Mouse (Mus musculus) heart, embryonic 15.5 days (tissue): Measurements from ENCODE around the gene Dgkz. TPM values are rescaled to one million over a fixed set of nuclear protein-coding genes. Genes with fewer than 3 reads are reported as not detected.
A peak's percentile ranks its signal among the peaks of the same experiment; 100 is the strongest.

Source experiments
- ATAC-seq: fragments of 200-750 bp; cut with Nextera tagmentation; replicated peaks from 2 replicates; pipeline ENCODE4 v1.8.0; 2017; ENCODE audit warnings: low read depth, moderate TSS enrichment; ENCODE audit not compliant: insufficient number of reproducible peaks, insufficient read depth, low FRiP score
- H3K27ac ChIP-seq: fragments of 300-500 bp; sonication (generic); 2 replicates; pipeline ENCODE4 v1.5.1; 2015; ENCODE audit warnings: mild to moderate bottlenecking, inconsistent platforms
- H3K27me3 ChIP-seq: fragments of 300-500 bp; sonication (generic); 2 replicates; pipeline ENCODE4 v1.6.1; 2015; ENCODE audit warnings: inconsistent platforms
- H3K36me3 ChIP-seq: fragments of 300-500 bp; sonication (generic); 2 replicates; pipeline ENCODE4 v1.6.1; 2015; ENCODE audit warnings: mild to moderate bottlenecking, inconsistent platforms
- H3K4me1 ChIP-seq: fragments of 300-500 bp; sonication (generic); replicated peaks from 2 replicates; pipeline ENCODE4 v1.6.1; 2015; ENCODE audit warnings: inconsistent platforms
- H3K4me2 ChIP-seq: fragments of 300-500 bp; sonication (generic); 2 replicates; pipeline ENCODE4 v1.6.1; 2015; ENCODE audit warnings: inconsistent platforms, mild to moderate bottlenecking, moderate library complexity
- H3K4me3 ChIP-seq: fragments of 300-500 bp; sonication (generic); 2 replicates; pipeline ENCODE4 v1.5.1; 2015; ENCODE audit warnings: mild to moderate bottlenecking, inconsistent platforms
- H3K9ac ChIP-seq: fragments of 300-500 bp; sonication (generic); 2 replicates; pipeline ENCODE4 v1.6.1; 2015; ENCODE audit warnings: mild to moderate bottlenecking, inconsistent platforms
- H3K9me3 ChIP-seq: fragments of 300-500 bp; sonication (generic); replicated peaks from 2 replicates; pipeline ENCODE4 v1.6.1; 2016; ENCODE audit warnings: inconsistent platforms
- WGBS: fragments of 180-500 bp; shearing (Covaris S2); methylation state at CpG from one replicate; pipeline ENCODE4 v1.1.7; 2015; ENCODE audit warnings: mixed read lengths; 5-methylcytosine and 5-hydroxymethylcytosine counted together
- polyA plus RNA-seq: library from polyadenylated mRNA; unstranded; fragments of >200 nt; fragmentation: Nextera tagmentation; extraction: Ambion mirVana; gene quantifications from 2 replicates; pipeline ENCODE4 v1.2.1, GENCODE M21; 2015

The Dgkz gene
- polyA plus RNA-seq, 1 experiment from 2014 or later, result 26.6 TPM

- H3K9me3 ChIP-seq, result no peaks in the 10 kb centered on the region
- H3K4me3 ChIP-seq, result no peak overlapping the region
- H3K4me2 ChIP-seq, result no peak overlapping the region
- no peak for ATAC-seq
- 40% methylated on average over 10 of the region's 10 CpGs for WGBS
- peak overlapping the region; percentile 14; the same call in 1 of the 2 replicates for H3K9ac ChIP-seq
- no peaks in the 10 kb centered on the region for H3K27me3 ChIP-seq
- no peaks in the 10 kb centered on the region for H3K36me3 ChIP-seq
- H3K27ac ChIP-seq, result peak overlapping the region; percentile 45; the same call in 1 of the 2 replicates
- peaks cover 81% of the 10 kb centered on the region for H3K4me1 ChIP-seq
Measured at GRCm38 (mm10) chr2:91958701-91959457, 16.8 kb downstream of the Dgkz start.

GRCm38 (mm10) chr2:91958049-91958448, 17.6 kb downstream of the Dgkz start:
- no peak overlapping the region for H3K4me2 ChIP-seq
- no peak for ATAC-seq
- H3K9me3 ChIP-seq, result no peaks in the 10 kb centered on the region
- H3K27me3 ChIP-seq, result no peaks in the 10 kb centered on the region
- H3K4me1 ChIP-seq, result peaks cover 88% of the 10 kb centered on the region
- 0 out of 2 replicates have a peak overlapping the region, but pooled peaks have one; percentile 15 for H3K9ac ChIP-seq
- 69% methylated on average over 8 of the region's 8 CpGs for WGBS
- peak overlapping the region; percentile 89 for H3K27ac ChIP-seq
- H3K36me3 ChIP-seq, result no peaks in the 10 kb centered on the region
- no peak overlapping the region for H3K4me3 ChIP-seq

GRCm38 (mm10) chr2:91957096-91957495, 18.6 kb downstream of the Dgkz start:
- Histone ChIP-seq H3K36me3 (no peaks in the 10 kb centered on the region), H3K4me3 (peak overlapping the region; percentile 13), H3K9ac (0 out of 2 replicates have a peak overlapping the region, but pooled peaks have one; percentile 17), H3K27ac (peak overlapping the region; percentile 89), H3K4me1 (peaks cover 83% of the 10 kb centered on the region), H3K9me3 (no peaks in the 10 kb centered on the region), H3K27me3 (no peaks in the 10 kb centered on the region), H3K4me2 (peak overlapping the region; percentile 45)
- WGBS, result 2% methylated on average over 4 of the region's 4 CpGs
- ATAC-seq, result peak; percentile 65

- Histone ChIP-seq H3K9me3 (no peaks in the 10 kb centered on the region), H3K27ac (0 out of 2 replicates have a peak overlapping the region, but pooled peaks have one; percentile 89), H3K4me2 (no peak overlapping the region), H3K4me3 (no peak overlapping the region), H3K9ac (no peak overlapping the region), H3K27me3 (no peaks in the 10 kb centered on the region), H3K36me3 (no peaks in the 10 kb centered on the region), H3K4me1 (peaks cover 81% of the 10 kb centered on the region)
- ATAC-seq, result no peak
- whole genome bisulfite sequencing, result 77% methylated on average over 6 of the region's 6 CpGs
Measured at GRCm38 (mm10) chr2:91955875-91956274, 19.8 kb downstream of the Dgkz start.

GRCm38 (mm10) chr2:91955121-91955591, 20.5 kb downstream of the Dgkz start:
- Histone ChIP-seq H3K4me1 (peaks cover 88% of the 10 kb centered on the region), H3K4me3 (no peak overlapping the region), H3K4me2 (no peak overlapping the region), H3K9me3 (no peaks in the 10 kb centered on the region), H3K9ac (0 out of 2 replicates have a peak overlapping the region, but pooled peaks have one; percentile 26), H3K27ac (peak overlapping the region; percentile 89), H3K27me3 (no peaks in the 10 kb centered on the region), H3K36me3 (no peaks in the 10 kb centered on the region)
- 68% methylated on average over 4 of the region's 4 CpGs for WGBS
- no peak for ATAC-seq

- peak; percentile 39 for ATAC-seq
- no peaks in the 10 kb centered on the region for H3K36me3 ChIP-seq
- H3K27me3 ChIP-seq, result no peaks in the 10 kb centered on the region
- H3K9ac ChIP-seq, result no peak overlapping the region
- H3K9me3 ChIP-seq, result no peaks in the 10 kb centered on the region
- H3K4me2 ChIP-seq, result peak overlapping the region; percentile 11; the same call in 1 of the 2 replicates
- peak overlapping the region; percentile 89 for H3K27ac ChIP-seq
- H3K4me1 ChIP-seq, result peaks cover 89% of the 10 kb centered on the region
- H3K4me3 ChIP-seq, result no peak overlapping the region
- 15% methylated on average over 5 of the region's 5 CpGs for WGBS
Measured at GRCm38 (mm10) chr2:91953825-91954224, 21.8 kb downstream of the Dgkz start.

GRCm38 (mm10) chr2:91950275-91951085, 25.2 kb downstream of the Dgkz start:
- no peaks in the 10 kb centered on the region for H3K27me3 ChIP-seq
- peak overlapping the region; percentile 98 for H3K27ac ChIP-seq
- H3K4me3 ChIP-seq, result peak overlapping the region; percentile 52
- H3K36me3 ChIP-seq, result no peaks in the 10 kb centered on the region
- ATAC-seq, result peak; percentile 77
- H3K4me2 ChIP-seq, result peak overlapping the region; percentile 63
- 11% methylated on average over 15 of the region's 15 CpGs for WGBS
- H3K9me3 ChIP-seq, result no peaks in the 10 kb centered on the region
- H3K4me1 ChIP-seq, result peaks cover 88% of the 10 kb centered on the region
- peak overlapping the region; percentile 59 for H3K9ac ChIP-seq

GRCm38 (mm10) chr2:91949411-91950274, 26.0 kb downstream of the Dgkz start:
- peak; percentile 73 for ATAC-seq
- WGBS, result 45% methylated on average over 17 of the region's 17 CpGs
- Histone ChIP-seq H3K36me3 (no peaks in the 10 kb centered on the region), H3K4me2 (peak overlapping the region; percentile 63), H3K9me3 (no peaks in the 10 kb centered on the region), H3K27me3 (no peaks in the 10 kb centered on the region), H3K4me1 (peaks cover 88% of the 10 kb centered on the region), H3K27ac (peak overlapping the region; percentile 98), H3K9ac (peak overlapping the region; percentile 59), H3K4me3 (peak overlapping the region; percentile 52)

- peak overlapping the region; percentile 98 for H3K27ac ChIP-seq
- H3K9ac ChIP-seq, result peak overlapping the region; percentile 59; the same call in 1 of the 2 replicates
- no peaks in the 10 kb centered on the region for H3K9me3 ChIP-seq
- H3K4me2 ChIP-seq, result peak overlapping the region; percentile 63
- H3K27me3 ChIP-seq, result no peaks in the 10 kb centered on the region
- WGBS, result 49% methylated on average over 3 of the region's 3 CpGs
- ATAC-seq, result no peak
- H3K4me1 ChIP-seq, result peaks cover 85% of the 10 kb centered on the region
- H3K36me3 ChIP-seq, result no peaks in the 10 kb centered on the region
- H3K4me3 ChIP-seq, result peak overlapping the region; percentile 52
Measured at GRCm38 (mm10) chr2:91948792-91949241, 26.8 kb downstream of the Dgkz start.

GRCm38 (mm10) chr2:91948151-91948509, 27.5 kb downstream of the Dgkz start:
- Histone ChIP-seq H3K9ac (0 out of 2 replicates have a peak overlapping the region, but pooled peaks have one; percentile 18), H3K9me3 (no peaks in the 10 kb centered on the region), H3K4me1 (peaks cover 78% of the 10 kb centered on the region), H3K4me3 (peak overlapping the region; percentile 8), H3K27me3 (no peaks in the 10 kb centered on the region), H3K36me3 (0 out of 2 replicates have a peak, but pooled peaks cover 5% of the 10 kb centered on the region), H3K27ac (peak overlapping the region; percentile 98), H3K4me2 (peak overlapping the region; percentile 48)
- WGBS, result 51% methylated on average over 6 of the region's 6 CpGs
- no peak for ATAC-seq
